Mouse (Mus musculus): ENCODE results near the gene Saa2. TPM values are rescaled to one million over a fixed set of nuclear protein-coding genes. Genes with fewer than 3 reads are reported as not detected.
"Not testable (repeated sequence)": the region's sequence is repeated elsewhere in the genome, so short reads cannot be mapped to it uniquely, and the experiment has no call there.

The Saa2 gene
- total RNA-seq (2015): not detected in 2 replicates
- not detected in 2 replicates for total RNA-seq (2017)

DNA sequence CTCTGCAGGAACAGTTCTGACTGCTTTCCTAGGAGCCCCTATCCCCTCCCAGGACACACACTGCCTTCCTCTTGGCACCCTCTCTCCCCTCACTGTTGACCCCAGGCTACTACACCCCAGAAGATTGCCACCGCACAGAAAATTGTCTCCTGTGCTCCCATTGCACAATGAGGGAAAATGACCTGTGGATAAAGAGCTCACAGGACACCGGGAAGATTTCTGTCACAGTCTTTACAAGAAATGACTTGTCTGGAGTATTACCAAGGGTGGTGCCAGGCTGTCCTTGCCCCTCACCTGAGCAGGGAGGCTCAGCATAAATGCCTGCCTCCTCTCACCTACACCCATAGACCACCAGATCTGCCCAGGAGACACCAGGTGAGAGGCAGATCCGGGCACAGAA lies at the start of gene Saa2:
Gene Saa2 (plus strand): TSS at position 301 of the 400 bp plus-strand sequence.
- ATAC-seq (ENCODE audit: poor library complexity, severe bottlenecking): no peak

DNA sequence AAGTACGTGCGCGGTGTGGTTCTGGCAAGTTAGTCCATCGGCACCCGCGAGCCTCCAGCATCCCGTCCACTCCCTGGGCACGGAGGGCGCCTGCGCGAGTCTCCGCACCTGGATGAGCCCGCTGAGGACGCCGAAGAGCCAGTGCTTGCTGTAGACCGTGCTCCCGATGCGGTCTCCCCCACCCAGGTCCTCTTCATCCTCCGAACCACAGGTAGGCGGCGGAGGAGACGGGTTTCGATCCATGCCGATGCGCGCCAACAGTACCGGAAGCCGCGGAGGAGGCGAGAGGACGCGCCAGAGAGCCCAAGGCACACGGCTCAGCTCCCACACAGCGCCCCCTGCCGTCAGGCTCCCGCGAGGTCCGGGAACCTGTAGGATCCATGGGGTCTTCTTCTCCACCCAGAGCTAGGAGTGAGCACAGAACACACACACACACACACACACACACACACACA lies 41.2 kb upstream of the Saa2 start, which contains the start of gene Saal1:
Gene Saal1 (minus strand): TSS at position 291 of the 455 bp plus-strand sequence.
- ATAC-seq (ENCODE audit: poor library complexity, severe bottlenecking): peak; percentile 95

DNA sequence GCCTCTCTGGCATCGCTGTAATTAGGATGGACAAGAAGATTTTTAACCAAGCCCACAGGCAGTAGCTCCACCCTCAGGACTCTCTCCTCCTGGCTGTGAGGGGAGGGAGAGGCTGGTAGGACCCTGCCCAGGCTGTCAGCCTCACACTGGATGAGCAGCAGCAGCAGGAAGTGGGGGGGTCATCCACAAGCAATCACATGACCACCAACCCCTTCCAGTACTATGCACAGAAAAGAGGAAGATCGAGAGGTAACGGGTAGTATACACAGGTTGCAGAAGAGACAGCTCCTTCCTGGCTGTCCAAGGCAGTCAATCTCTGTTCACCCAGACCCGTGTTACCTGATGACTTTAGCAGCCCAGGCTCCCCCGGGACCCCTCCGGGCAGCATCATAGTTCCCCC lies 39.3 kb upstream of the Saa2 start:
- peak; percentile 43 for ATAC-seq (ENCODE audit: poor library complexity, severe bottlenecking)

DNA sequence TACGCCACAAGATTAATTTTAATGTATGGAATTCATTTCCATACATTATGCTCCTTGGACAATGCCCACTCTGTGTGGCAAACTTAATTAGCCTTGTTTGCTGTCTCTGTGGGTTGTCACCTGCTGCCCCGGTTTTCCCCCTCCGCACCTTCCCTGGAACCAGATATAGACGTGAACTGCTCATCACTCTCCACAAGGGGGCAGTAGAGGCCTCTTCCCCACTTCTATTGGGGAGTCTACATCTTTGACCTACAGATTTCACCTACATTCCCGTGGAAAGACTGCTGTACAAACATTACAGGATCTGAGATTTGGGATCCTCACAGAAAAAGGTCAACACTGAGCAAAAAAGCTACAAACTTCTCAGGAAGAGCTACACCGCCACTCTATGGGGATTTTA lies 37.1 kb upstream of the Saa2 start:
- ATAC-seq (ENCODE audit: poor library complexity, severe bottlenecking): peak; percentile 39; the same call in 1 of the 2 replicates

DNA sequence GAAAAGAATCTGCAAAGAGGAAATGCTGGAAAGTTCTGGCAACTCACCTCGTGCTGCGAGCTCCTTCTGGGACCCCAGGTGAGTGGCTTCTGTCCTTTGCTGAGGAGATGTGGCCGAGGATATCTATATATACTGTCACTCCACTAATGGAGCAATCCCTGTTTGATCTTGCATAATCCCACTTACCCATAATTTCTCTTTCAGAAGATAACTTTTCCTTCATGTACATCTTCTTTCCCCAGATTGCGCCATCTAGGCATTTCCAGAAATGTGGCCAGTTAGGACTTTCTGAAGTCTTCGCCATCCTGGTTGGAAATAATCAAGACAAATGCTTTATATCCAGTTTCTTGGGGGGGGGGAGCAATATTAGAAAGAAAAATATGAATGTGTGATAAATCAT lies 36.0 kb upstream of the Saa2 start, which contains the start of gene Saa3:
Gene Saa3 (minus strand): TSS at position 101 of the 400 bp plus-strand sequence.
- no peak for ATAC-seq (ENCODE audit: poor library complexity, severe bottlenecking)

DNA sequence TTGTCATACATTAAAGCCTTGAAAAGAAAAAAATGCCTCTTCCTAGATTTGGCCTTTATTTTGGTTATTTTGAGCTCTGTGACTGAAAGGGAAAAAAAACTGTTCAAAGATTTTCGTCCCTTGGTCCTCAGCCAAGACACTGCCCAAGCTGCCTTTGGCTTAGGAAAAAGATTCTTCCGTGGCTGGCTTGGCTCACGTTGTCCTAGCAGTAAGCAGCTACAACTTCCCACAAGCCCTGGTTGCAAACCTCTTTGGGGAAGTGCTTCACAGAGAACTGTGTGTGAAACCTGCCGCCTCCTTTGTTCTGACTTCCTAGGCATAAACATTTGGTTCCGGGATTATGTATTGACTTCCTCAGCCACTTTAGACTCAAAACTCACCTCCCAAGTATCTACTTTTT lies 34.7 kb upstream of the Saa2 start:
- ATAC-seq (ENCODE audit: poor library complexity, severe bottlenecking): peak; percentile 65

DNA sequence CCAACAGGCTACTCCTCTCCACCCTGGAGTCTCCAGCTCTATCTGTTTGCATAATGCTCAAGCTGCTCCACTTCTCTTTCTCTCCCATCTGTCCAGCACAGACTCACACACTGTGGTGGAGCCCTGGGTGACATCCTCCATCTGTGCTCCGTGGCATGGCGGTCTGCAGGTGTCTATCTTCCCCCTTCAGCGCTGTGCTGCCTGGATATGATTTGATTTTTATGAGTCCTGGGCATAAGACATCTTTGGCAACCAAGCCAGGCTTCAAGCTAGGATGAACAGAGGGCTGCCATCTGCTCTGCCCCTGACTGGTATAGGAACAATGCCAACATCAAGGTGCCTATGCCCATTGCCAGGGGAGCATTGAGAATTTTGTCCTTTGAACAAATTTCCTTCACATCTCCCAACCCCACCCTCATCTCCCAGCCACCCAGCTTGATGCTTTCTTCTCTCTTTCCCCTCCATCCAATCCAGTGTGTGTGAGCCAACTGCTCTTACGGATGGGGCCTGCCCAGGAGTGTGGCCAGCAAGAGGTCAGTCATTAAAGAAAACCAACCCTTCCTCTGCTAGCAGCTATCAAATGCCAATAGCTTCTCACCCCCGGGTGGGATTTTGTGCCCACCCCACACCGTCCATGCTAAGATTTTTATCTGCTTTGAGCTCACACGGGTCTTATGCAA lies 32.9 kb upstream of the Saa2 start:
- ATAC-seq (ENCODE audit: poor library complexity, severe bottlenecking): no peak

DNA sequence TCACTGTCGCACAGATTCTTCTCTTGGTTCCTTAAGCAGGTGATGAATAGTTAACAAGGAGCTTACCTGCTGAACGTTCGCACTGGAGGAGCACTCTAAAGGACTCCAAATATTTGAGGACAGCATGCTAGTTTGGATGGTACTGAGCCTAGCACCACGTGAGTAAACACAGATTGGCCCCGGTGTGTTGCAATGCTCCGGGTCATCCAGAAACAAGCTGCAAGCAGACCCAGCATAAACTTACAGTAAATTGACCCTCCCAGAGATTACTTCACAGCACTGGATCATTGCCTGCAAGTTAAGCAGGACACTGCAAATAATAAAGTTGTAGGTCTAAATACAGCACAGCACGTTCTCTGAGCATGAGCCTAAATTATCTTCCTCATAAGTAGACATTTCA lies 32.1 kb upstream of the Saa2 start:
- ATAC-seq (ENCODE audit: poor library complexity, severe bottlenecking): no peak

DNA sequence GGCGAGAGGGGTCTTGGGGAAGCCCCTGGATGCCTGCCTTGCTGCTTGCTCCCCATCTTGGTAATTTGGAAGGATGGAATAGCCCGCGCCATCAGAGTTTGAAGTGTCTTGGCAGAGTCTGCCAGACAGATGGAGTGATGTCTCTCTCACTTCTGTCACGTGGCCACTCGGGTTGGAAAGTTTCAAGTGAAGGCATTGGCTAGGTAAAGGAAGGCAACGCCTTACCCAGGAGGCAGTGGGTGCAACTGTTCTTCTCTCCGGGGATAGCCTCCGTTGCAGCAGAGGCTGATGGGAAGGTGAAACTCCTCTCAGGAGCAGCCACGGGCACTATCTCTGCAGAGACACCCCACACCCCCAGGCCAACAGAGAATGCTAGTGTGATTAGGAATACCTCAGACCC lies 31.1 kb upstream of the Saa2 start:
- no peak for ATAC-seq (ENCODE audit: poor library complexity, severe bottlenecking)

DNA sequence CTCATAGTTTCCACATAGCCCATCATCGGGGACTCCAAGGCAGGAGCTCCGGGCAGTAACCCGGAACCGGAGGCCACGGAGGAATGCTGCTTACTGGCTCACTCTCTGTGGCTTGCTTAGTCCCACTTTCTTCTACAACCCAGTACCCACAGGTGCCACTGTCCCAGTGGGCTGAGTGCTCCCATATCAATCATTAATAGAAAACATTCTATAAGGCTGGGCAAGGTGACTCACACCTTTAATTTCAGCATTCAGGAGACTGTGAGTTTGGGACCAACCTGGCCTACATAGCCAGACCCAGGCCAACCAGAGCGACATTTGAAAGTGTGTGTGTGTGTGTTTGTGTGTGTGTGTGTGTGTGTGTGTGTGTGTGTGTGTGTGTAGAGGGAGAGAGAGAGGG lies 28.2 kb upstream of the Saa2 start:
- no peak for ATAC-seq (ENCODE audit: poor library complexity, severe bottlenecking)

DNA sequence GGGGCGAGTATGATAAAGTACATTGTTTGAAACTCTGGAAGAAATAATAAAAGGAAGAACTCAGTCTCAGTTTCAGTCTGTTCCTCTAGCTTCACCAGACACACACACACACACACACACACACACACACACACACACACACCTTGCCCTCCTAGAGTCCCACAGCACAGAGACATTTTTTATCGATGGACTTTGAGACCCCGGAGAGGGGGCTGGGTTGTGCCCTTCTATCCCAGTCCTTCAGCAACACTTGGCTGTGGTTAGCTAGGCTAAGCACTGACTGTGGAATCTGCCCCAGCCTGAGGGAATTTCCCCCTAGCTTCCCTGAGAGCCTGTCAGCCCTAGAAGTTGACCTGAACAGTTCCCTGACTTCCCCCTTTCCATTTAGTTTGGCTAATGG lies 27.7 kb upstream of the Saa2 start:
- ATAC-seq (ENCODE audit: poor library complexity, severe bottlenecking): no peak

DNA sequence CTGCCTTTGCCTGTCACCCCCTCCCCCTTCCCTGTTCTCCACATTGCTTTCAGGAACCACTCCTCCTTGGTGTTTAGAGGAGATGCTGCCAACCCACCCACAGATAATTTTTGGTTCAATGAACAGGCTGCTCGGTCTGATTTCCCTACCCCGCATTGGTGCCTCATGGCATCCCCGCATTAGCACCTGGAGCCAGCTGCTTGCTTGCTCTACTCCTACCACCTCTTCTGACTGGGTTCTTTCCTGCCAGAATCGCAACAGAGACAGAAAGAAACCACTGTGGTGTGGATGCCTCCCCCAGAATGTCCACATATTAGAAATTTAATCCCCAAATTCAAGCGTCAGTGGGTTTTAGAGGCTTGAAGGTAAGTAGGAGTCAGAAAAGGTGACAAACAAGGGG lies 27.2 kb upstream of the Saa2 start:
- no peak for ATAC-seq (ENCODE audit: poor library complexity, severe bottlenecking)

DNA sequence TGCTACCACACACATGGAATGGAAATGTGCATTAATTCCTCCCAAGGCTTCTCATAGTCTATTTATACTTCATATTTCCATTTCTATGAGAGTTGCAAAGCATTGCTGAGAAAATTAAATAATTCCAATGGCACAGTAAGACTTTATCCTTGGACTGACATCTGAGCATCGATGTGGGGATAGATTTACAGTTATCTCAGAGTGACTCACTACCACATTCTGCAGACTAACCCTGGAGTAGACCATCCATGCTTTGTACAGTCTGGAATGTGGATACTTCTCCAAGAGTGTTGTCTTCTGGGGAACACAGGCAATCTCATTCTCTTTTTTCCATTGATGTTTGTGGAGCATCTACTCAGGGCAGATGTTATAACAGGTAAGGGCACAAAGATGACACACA lies 24.0 kb upstream of the Saa2 start:
- ATAC-seq (ENCODE audit: poor library complexity, severe bottlenecking): no peak

DNA sequence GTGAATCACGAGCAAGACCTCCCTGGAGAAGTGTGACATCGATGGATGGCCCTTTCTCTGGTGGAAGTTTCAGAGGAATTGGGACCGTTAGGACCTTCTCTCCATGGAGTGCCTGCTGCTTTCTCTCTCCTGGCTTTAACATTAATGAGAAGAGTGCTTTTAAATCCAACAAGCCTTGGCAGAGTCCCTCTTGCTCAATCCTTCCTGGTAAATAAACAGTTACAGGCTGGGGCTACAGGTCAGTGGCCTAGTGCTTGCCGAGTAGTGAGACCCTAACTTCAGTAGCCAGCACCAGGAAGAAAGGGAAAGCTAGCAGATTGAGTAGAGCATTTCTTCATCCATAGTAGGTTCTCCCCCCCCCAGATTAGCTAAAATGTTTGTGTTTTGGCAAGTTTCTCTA lies 19.1 kb upstream of the Saa2 start, which contains the start of gene Saa4:
Gene Saa4 (minus strand): TSS at position 146 of the 400 bp plus-strand sequence.
- no peak for ATAC-seq (ENCODE audit: poor library complexity, severe bottlenecking)

DNA sequence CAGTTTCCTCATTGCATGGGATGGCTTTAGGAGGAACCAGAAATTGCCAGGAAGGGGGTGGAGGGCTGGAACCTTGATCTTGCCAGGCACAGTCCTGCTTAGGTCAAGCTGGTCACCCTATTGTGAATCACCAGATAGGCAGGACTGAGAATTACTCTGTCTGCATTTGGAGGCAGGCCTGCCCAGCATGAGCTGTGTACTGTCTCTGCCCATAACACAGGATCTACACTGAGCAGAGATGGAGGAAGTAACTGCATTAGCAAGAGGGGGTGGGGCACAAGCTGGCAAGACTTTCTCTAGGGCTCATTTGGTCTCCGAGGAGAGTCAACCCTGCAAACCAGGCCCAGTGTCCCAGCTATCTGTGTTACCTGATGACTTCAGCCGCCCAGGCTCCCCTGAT lies 16.6 kb upstream of the Saa2 start:
- peak; percentile 54; the same call in 1 of the 2 replicates for ATAC-seq (ENCODE audit: poor library complexity, severe bottlenecking)

DNA sequence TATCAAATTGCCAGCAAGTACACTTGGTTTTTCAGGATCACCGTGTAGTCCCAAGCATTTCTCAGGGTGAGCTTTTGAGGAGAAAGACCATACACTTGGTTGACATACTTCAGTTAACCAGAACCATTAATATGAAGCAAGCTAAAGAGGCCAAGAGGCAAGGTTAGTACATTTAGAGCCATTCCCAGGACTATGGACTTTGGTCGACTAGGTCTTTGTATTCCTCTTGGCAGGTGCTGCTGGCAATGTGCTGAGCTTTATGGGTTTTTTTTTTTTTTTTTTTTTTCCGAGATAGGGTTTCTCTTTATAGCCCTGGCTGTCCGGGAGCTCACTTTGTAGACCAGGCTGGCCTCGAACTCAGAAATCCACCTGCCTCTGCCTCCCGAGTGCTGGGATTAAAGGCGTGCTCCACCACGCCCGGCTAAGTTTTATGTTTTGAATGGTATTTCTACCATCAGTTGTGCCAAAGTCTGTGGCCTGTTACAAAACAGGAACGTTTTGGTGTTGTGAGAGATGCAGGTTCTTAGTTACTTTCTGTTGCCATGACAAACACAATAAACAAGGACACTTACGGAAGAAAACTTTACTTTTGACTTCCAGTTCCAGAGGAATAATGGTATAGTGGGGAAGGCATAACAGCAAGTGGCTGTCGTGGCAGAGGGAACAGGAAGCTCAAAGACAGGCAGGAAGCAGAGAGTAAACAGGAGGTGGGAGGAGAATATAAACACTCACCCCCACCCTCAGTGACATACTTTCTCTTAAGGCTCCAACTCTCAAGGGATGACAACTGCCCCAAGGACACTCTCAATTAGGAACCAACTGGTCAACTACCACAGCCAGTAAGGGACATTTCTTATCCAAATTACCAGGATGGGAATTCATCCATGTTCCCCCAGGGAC lies 12.8 kb upstream of the Saa2 start:
- ATAC-seq (ENCODE audit: poor library complexity, severe bottlenecking): no peak

DNA sequence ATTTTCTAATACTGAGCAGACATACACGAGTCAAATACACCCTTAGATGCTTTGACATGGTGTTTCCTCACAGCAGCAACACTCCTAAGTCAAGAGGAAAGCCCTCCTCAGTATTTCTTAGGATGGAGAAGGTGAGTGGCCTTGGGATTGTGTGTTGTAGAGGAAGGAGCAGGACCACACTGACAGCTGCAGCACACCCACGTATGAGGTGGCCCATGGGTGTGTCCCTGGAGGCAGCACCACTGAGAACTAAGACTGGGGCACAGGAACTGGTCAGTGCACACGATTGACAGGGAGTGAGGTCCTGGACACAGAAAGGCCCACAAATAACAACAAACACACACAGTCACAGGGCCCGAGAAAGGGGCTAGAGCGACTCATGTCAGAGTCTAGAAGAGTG lies 11.5 kb upstream of the Saa2 start:
- ATAC-seq (ENCODE audit: poor library complexity, severe bottlenecking): not testable (repeated sequence)

DNA sequence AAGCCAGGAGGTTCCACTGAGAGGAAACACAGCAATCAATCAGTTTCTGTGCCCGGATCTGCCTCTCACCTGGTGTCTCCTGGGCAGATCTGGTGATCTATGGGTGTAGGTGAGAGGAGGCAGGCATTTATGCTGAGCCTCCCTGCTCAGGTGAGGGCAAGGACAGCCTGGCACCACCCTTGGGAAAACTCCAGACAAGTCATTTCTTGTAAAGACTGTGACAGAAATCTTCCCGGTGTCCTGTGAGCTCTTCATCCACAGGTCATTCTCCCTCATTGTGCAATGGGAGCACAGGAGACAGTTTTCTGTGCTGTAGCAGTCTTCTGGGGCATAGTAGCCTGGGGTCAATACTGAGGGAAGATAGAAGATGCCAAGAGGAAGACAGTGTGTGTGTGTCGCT lies 8.7 kb upstream of the Saa2 start, which contains the start of gene Saa1:
Gene Saa1 (minus strand): TSS at position 101 of the 400 bp plus-strand sequence.
- not testable (repeated sequence) for ATAC-seq (ENCODE audit: poor library complexity, severe bottlenecking)

DNA sequence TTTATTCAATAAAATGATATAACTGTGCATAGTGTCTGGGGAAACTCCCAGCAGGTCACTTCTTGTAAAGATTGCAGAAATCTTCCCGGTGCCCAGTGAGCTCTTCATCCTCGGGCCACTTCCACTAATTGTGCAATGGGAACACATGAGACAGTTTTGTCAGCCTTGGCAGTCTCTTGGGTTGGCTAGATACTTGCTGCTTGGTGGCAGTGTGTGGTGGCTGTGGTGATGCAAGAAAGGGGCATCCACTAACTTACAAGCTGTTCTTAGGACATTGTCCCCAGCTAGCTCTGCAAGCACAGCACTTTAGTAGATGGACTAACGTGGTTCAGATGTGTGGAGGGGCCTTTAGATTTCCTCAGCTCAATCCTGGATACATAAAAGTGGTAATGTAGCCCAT lies 5.8 kb upstream of the Saa2 start:
- 0 out of 2 replicates have a peak, but pooled peaks have one; percentile 21 for ATAC-seq (ENCODE audit: poor library complexity, severe bottlenecking)

DNA sequence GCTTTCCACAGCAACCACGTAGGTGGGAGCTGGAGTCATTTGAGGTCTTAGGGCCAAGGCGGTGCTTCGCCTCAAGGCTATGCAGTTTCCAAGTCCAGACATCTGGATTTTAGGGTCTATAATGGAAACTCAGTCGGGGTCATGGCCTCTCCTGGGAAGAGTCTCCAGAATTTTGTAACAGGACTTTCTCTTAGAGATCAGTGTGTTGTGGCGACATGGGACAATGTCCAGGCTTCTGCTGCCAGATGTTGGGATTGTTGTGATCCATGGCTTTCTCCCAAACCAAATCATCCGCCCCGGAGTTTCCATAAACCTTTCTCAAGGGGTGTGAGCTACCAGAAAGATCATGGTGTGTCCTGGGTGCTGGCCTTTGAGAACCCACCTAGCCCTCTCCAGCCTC lies 5.2 kb upstream of the Saa2 start:
- no peak for ATAC-seq (ENCODE audit: poor library complexity, severe bottlenecking)

DNA sequence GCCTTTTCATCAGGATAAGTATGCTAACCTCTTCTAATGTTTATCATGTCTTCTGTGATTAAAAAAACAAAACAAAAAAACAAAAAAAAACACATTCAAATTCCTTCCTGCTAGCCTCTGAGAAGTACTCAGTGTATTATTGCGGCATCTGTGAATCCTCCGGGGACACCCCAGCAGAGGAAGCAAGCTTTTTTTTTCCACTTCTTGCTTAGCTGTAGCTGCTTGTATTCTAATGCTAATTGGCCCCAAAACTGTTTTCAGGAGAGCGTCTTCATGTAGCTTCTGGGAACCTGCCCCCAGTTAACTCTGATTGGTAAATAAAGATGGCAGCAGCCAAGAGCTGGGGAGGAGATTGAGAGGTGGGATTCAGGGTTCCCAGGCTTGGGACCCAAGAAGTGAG lies 3.1 kb upstream of the Saa2 start:
- ATAC-seq (ENCODE audit: poor library complexity, severe bottlenecking): no peak
